Mouse (Mus musculus): ENCODE data around the gene Lingo3. TPM values are rescaled to one million over a fixed set of nuclear protein-coding genes. Genes with fewer than 3 reads are reported as not detected.
"Not testable (repeated sequence)": the region's sequence is repeated elsewhere in the genome, so short reads cannot be mapped to it uniquely, and the experiment has no call there.

The Lingo3 gene
- polyA plus RNA-seq, 1 experiment from 2014 or later = 1.7 TPM

GRCm38 (mm10) chr10:80817955-80818354 is 25.9 kb downstream of the Lingo3 start:
- H3K9ac ChIP-seq; H3K27ac ChIP-seq; H3K36me3 ChIP-seq; H3K4me3 ChIP-seq; H3K27me3 ChIP-seq; ATAC-seq (ENCODE audit: insufficient number of reproducible peaks, insufficient read depth, low FRiP score, low TSS enrichment); H3K4me1 ChIP-seq; H3K9me3 ChIP-seq; H3K4me2 ChIP-seq (replicated peaks): not testable (repeated sequence)
- 78% methylated on average over 7 of the region's 7 CpGs for WGBS

GRCm38 (mm10) chr10:80817164-80817563 is 26.7 kb downstream of the Lingo3 start:
- Histone ChIP-seq H3K9ac (no peak overlapping the region), H3K27ac (no peak overlapping the region), H3K4me1 (no peaks in the 10 kb centered on the region), H3K9me3 (no peaks in the 10 kb centered on the region), H3K27me3 (0 out of 2 replicates have a peak, but pooled peaks cover 5% of the 10 kb centered on the region), H3K4me3 (no peak overlapping the region), H3K4me2 (replicated peaks) (no peak overlapping the region), H3K36me3 (no peaks in the 10 kb centered on the region)
- no peak for ATAC-seq (ENCODE audit: insufficient number of reproducible peaks, insufficient read depth, low FRiP score, low TSS enrichment)
- WGBS = 75% methylated on average over 2 of the region's 2 CpGs

- not testable (repeated sequence) for H3K27me3 ChIP-seq; H3K4me3 ChIP-seq; H3K9me3 ChIP-seq; H3K4me2 ChIP-seq (replicated peaks); H3K9ac ChIP-seq; H3K27ac ChIP-seq; ATAC-seq (ENCODE audit: insufficient number of reproducible peaks, insufficient read depth, low FRiP score, low TSS enrichment); H3K4me1 ChIP-seq; H3K36me3 ChIP-seq
- 89% methylated on average over 3 of the region's 3 CpGs for WGBS
These were observed 27.5 kb downstream of the Lingo3 start for GRCm38 (mm10) chr10:80816303-80816702.

- Histone ChIP-seq H3K27me3 (peaks cover 17% of the 10 kb centered on the region; the same call in 1 of the 2 replicates), H3K4me1 (peaks cover 4% of the 10 kb centered on the region), H3K4me3 (no peak overlapping the region), H3K4me2 (replicated peaks) (no peak overlapping the region), H3K9me3 (no peaks in the 10 kb centered on the region), H3K9ac (no peak overlapping the region), H3K36me3 (no peaks in the 10 kb centered on the region), H3K27ac (no peak overlapping the region)
- ATAC-seq (ENCODE audit: insufficient number of reproducible peaks, insufficient read depth, low FRiP score, low TSS enrichment) = no peak
- WGBS = 68% methylated on average over 7 of the region's 7 CpGs
These were observed 29.0 kb downstream of the Lingo3 start for GRCm38 (mm10) chr10:80814800-80815199.

GRCm38 (mm10) chr10:80813366-80813765 is 30.5 kb downstream of the Lingo3 start, which contains the start of gene Jsrp1:
Gene Jsrp1, minus strand, starts transcription at chr10:80813498.
- 82% methylated on average over 4 of the region's 4 CpGs for WGBS
- no peak within 1 kb of the TSS for H3K9ac ChIP-seq
- H3K4me3 ChIP-seq = no peak within 1 kb of the TSS
- no peak within 1 kb of the TSS for H3K4me2 ChIP-seq (replicated peaks)
- no peaks in the 10 kb centered on the region for H3K9me3 ChIP-seq
- no peaks in the 10 kb centered on the region for H3K36me3 ChIP-seq
- H3K27ac ChIP-seq = no peak within 1 kb of the TSS
- H3K27me3 ChIP-seq = peaks cover 30% of the 10 kb centered on the region
- ATAC-seq (ENCODE audit: insufficient number of reproducible peaks, insufficient read depth, low FRiP score, low TSS enrichment) = no peak
- peaks cover 14% of the 10 kb centered on the region for H3K4me1 ChIP-seq

GRCm38 (mm10) chr10:80812391-80813041 is 31.3 kb downstream of the Lingo3 start:
- H3K27me3 ChIP-seq = peaks cover 36% of the 10 kb centered on the region
- no peaks in the 10 kb centered on the region for H3K36me3 ChIP-seq
- ATAC-seq (ENCODE audit: insufficient number of reproducible peaks, insufficient read depth, low FRiP score, low TSS enrichment) = no peak
- H3K27ac ChIP-seq = no peak overlapping the region
- no peak overlapping the region for H3K4me2 ChIP-seq (replicated peaks)
- no peak overlapping the region for H3K4me3 ChIP-seq
- WGBS = 64% methylated on average over 5 of the region's 5 CpGs
- peaks cover 23% of the 10 kb centered on the region for H3K4me1 ChIP-seq
- no peak overlapping the region for H3K9ac ChIP-seq
- H3K9me3 ChIP-seq = no peaks in the 10 kb centered on the region

GRCm38 (mm10) chr10:80810084-80810483 is 33.8 kb downstream of the Lingo3 start:
- Histone ChIP-seq H3K4me1 (peaks cover 39% of the 10 kb centered on the region), H3K9me3 (no peaks in the 10 kb centered on the region), H3K4me2 (replicated peaks) (peak overlapping the region; percentile 25), H3K27ac (no peak overlapping the region), H3K36me3 (peaks cover 5% of the 10 kb centered on the region; the same call in 1 of the 2 replicates), H3K27me3 (peaks cover 49% of the 10 kb centered on the region), H3K9ac (peak overlapping the region; percentile 19; the same call in 1 of the 2 replicates), H3K4me3 (no peak overlapping the region)
- 10% methylated on average over 20 of the region's 20 CpGs for WGBS
- no peak for ATAC-seq (ENCODE audit: insufficient number of reproducible peaks, insufficient read depth, low FRiP score, low TSS enrichment)

- peaks cover 15% of the 10 kb centered on the region for H3K36me3 ChIP-seq
- no peak for ATAC-seq (ENCODE audit: insufficient number of reproducible peaks, insufficient read depth, low FRiP score, low TSS enrichment)
- peak overlapping the region; percentile 41; the same call in 1 of the 2 replicates for H3K9ac ChIP-seq
- H3K27me3 ChIP-seq = peaks cover 52% of the 10 kb centered on the region
- H3K4me3 ChIP-seq = 0 out of 2 replicates have a peak overlapping the region, but pooled peaks have one; percentile 15
- no peak overlapping the region for H3K27ac ChIP-seq
- H3K4me1 ChIP-seq = peaks cover 39% of the 10 kb centered on the region
- H3K9me3 ChIP-seq = no peaks in the 10 kb centered on the region
- H3K4me2 ChIP-seq (replicated peaks) = peak overlapping the region; percentile 97
- WGBS = 9% methylated on average over 18 of the region's 18 CpGs
These were observed 34.7 kb downstream of the Lingo3 start for GRCm38 (mm10) chr10:80808985-80809632.

- Histone ChIP-seq H3K9ac (peak overlapping the region; percentile 70), H3K27me3 (peaks cover 49% of the 10 kb centered on the region), H3K4me3 (0 out of 2 replicates have a peak overlapping the region, but pooled peaks have one; percentile 15), H3K9me3 (no peaks in the 10 kb centered on the region), H3K27ac (0 out of 2 replicates have a peak overlapping the region, but pooled peaks have one; percentile 30), H3K4me2 (replicated peaks) (peak overlapping the region; percentile 97), H3K36me3 (peaks cover 22% of the 10 kb centered on the region), H3K4me1 (peaks cover 39% of the 10 kb centered on the region)
- 15% methylated on average over 40 of the region's 40 CpGs for WGBS
- no peak for ATAC-seq (ENCODE audit: insufficient number of reproducible peaks, insufficient read depth, low FRiP score, low TSS enrichment)
These were observed 35.5 kb downstream of the Lingo3 start for GRCm38 (mm10) chr10:80808099-80808984.

GRCm38 (mm10) chr10:80807057-80807627 is 36.7 kb downstream of the Lingo3 start:
- Histone ChIP-seq H3K27me3 (peaks cover 47% of the 10 kb centered on the region), H3K36me3 (peaks cover 34% of the 10 kb centered on the region), H3K4me1 (peaks cover 39% of the 10 kb centered on the region), H3K27ac (peak overlapping the region; percentile 77), H3K9me3 (no peaks in the 10 kb centered on the region), H3K4me2 (replicated peaks) (peak overlapping the region; percentile 97), H3K4me3 (peak overlapping the region; percentile 50), H3K9ac (peak overlapping the region; percentile 70)
- peak; percentile 47; the same call in 1 of the 2 replicates for ATAC-seq (ENCODE audit: insufficient number of reproducible peaks, insufficient read depth, low FRiP score, low TSS enrichment)
- 1% methylated on average over 58 of the region's 58 CpGs for WGBS

Data from embryonic facial prominence, embryonic 12.5 days (tissue).